Mouse (Mus musculus) cerebellum, adult 11 months (tissue): Measurements from ENCODE around the gene Defb28.

Source experiments
- DNase-seq: peaks from one replicate; pipeline ENCODE4 v3.0.0; 2022

Gene Defb28

DNA sequence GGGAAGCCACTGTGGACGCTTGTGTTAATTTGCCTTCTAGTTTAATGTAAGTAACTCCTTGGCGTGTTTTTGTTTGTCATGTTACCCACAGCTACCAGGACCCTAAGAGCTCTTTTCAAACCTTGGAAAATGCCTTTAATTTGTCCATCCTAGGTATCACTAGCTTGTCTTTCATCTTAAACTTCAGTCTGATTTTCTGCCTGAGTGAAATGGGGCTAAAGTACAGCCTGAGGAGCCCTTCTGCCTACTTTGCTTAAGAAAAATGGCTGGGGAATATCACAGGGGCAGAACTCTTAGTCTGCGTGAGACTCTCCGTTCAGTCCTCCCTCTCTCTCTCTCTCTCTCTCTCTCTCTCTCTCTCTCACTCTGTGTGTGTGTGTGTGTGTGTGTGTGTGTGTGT, 51.8 kb downstream of the Defb28 start:
- DNase-seq: no peak

DNA sequence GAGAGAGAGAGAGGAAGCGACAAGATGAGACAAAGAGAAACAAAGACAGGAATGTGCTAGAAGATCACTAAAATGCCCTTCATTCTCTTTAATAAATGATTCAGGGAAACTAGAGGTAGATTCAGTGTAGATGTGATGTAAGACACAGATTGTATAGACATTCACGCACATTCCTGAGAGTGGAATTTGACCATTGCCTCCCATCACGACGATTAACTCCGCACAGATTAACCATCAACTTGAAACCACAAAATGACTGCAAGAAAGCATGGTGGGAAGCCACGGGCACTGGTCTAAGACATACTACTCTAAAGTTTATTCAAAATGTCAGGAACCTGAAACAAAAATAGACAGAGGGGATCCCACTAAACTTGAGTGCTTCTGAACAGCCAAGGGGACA, 52.3 kb downstream of the Defb28 start:
- no peak for DNase-seq
